Mouse (Mus musculus): ENCODE results near the gene Gtsf2.
"Not testable (repeated sequence)": the region's sequence is repeated elsewhere in the genome, so short reads cannot be mapped to it uniquely, and the experiment has no call there.

Gene Gtsf2

GRCm38 (mm10) chr15:103448369-103448768 lies at the start of gene Gtsf2:
Gtsf2 (minus strand) TSS chr15:103448469.
- DNase-seq (ENCODE audit: low spot score): no peak

DNA sequence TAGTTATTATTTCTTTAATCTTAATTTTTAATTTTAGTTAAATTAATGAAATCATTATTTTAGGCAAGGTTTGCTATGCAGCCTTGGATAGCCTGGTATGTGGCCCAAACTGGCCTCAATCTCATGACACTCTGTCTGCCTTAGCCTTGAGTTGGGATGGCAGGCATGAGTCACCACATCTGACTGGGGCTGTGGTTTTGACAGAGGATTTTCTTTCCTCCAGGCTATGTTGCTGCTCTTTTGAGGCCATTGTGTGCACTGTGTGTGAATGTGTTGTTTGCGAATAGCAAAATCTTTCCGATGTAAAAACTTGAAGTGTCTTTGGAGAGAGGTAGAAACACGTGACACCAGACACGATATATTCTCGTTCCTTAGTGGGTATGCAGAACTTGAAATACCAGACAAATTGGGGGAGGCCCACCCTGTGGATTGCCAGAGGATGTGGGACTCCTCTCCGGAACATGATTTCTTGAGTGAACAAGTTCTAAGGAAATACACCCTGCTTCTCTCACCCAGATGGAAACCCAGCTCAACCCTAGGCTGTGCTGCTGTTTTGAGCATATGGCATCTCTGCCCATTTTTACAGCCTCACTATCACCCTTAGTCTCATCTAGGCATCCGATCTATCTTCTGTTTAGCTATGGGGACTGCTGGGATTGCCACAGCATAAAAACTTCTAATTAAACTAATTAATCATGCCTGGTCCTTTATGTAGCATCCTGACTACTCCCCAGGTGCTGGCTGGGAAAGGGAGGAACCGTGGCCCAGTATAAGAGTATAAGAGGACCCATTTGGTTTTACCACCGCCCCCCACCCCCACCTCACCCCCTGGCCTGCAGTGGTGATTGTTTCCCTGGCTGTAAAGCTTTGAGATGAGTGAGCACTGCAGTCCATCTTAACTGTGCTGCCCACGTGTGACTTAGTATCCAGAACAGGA lies 48.2 kb upstream of the Gtsf2 start:
- DNase-seq (ENCODE audit: low spot score): no peak

DNA sequence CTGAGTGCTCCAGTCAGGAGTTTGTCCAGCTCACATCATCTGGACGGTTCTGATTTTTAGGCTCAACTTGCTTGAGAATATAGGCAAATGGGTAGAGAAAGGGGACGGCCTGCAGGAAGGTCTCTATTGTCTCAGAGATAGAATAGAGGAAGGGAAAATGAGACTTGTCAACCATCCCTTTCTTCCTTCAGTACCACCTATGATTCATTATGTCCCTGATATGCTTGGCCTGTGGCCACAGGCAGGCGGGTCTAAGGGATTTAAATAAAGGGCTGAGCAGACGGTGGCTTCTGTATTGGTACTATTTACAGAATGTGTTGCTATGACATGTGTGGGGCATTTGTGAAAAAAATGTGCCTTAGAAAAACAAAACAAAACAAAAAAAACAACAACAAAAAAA lies 40.1 kb upstream of the Gtsf2 start:
- no peak for DNase-seq (ENCODE audit: low spot score)

- DNase-seq (ENCODE audit: low spot score): no peak
Observed at GRCm38 (mm10) chr15:103486658-103487057, 38.4 kb upstream of the Gtsf2 start.

DNA sequence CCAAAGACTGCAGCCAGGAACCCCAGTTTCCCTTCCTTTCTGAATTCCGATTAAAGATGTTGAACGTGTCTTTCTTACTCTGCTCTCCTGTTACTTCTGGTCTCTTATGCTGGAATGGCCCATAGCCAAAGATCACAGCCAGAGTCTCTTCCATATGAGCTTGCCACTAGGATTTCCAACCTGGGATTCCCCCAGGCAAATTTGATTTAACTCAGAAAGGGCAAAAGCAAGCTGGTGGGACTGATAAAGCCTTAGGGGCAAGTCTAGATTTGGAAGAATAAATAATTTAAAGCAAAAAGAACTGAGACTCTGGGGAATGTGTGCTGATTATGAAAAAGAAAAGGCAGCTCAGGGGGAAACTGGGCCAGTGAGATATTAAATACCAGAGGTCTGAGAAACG lies 36.8 kb upstream of the Gtsf2 start:
- no peak for DNase-seq (ENCODE audit: low spot score)

DNA sequence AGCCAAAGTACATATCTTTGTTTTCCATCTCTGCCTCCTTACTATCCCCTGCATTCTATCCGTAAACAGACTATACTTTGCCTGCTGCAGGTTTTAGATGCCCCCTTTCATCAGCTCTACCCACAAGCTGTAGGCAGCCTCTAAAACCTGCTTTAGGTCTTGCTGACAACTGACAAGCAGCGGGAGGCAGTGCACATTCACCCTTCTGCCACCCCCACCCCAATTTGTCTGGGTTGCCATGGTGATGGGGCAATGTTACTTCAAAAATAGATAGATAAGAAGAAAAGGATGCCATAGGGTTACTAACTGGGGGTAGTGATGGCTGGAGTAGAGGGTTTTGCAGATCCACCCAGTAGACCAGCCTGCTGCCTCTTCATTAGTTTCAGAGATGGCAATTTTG lies 36.2 kb upstream of the Gtsf2 start:
- DNase-seq (ENCODE audit: low spot score): no peak

DNA sequence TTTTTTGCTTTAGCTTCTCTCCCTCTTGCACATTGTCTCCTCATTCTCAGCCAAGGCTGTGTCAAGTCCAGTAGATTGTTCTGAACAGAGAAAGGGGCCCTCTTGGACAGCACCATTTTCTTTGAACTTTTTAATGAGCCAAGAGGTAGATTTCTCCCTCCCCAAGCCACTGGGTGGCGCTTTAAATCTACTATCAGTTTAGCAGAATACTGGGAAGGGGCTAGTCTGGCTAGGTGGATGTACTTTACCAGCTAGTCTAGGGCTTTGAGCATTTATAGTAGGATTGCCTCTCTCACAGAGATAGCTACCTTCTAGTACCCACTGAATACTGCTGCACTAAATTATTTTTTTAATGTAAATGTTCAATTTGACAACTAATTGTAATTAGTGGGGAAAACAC lies 34.2 kb upstream of the Gtsf2 start:
- DNase-seq (ENCODE audit: low spot score): no peak

- no peak for DNase-seq (ENCODE audit: low spot score)
Observed at GRCm38 (mm10) chr15:103480129-103480528, 31.9 kb upstream of the Gtsf2 start.

GRCm38 (mm10) chr15:103479080-103479606 lies 30.9 kb upstream of the Gtsf2 start:
- DNase-seq (ENCODE audit: low spot score): no peak

DNA sequence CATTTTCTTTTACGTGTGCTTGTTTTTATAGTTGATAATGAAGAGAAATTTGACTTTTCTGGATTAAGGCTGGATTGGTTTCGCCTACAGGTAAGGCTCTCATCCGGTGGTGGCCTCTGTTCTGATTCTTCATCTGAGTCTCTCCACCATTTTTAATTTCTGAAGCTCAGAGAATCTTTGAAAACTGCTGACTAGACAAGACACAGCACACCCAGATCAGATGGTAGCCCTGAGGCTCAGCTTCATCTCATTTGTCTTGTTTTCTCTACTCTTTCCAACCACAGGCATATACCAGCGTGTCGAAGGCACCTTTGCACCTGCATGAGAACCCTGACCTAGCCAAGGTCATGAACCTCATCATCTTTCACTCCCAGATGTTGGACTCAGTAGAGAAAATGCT lies 25.5 kb upstream of the Gtsf2 start:
- DNase-seq (ENCODE audit: low spot score): no peak

DNA sequence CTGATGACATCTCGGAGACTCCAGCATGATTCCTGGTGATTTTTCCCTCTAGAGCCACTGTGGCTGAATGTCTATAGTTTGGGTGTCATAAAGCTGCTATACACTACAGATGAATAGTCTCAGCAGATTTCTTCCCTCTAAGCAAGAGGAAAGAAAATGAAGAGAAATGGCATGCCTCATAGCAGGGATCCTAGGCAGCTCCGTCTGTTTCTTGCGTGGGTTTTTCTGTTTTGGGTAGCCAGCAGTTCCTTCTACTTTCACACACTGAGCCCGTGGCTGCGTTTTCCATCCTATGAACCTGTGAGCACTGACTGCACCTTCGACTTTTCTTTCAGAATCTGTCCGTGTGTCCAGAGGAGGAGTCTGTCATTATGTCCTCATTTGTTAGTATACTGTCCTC lies 24.9 kb upstream of the Gtsf2 start:
- DNase-seq (ENCODE audit: low spot score): no peak

DNA sequence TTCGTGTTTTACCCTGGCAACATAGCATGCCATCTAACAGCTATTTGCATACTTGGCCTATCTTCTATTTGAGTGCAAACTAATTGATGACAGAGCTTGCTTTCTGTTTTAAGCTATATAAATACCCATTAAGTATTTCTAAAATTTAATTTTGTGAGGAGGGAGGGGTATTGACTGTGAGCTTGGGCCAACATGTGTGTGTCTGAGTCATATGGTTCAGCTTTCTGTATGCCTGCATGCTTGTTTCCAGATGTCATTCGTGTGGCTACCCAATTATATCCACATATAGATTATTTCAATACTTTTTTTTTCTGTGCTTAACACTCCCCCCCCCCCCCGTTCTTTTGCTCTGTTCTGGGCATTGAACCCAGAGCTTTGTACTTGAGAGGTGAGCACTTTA lies 24.0 kb upstream of the Gtsf2 start:
- DNase-seq (ENCODE audit: low spot score): no peak

DNA sequence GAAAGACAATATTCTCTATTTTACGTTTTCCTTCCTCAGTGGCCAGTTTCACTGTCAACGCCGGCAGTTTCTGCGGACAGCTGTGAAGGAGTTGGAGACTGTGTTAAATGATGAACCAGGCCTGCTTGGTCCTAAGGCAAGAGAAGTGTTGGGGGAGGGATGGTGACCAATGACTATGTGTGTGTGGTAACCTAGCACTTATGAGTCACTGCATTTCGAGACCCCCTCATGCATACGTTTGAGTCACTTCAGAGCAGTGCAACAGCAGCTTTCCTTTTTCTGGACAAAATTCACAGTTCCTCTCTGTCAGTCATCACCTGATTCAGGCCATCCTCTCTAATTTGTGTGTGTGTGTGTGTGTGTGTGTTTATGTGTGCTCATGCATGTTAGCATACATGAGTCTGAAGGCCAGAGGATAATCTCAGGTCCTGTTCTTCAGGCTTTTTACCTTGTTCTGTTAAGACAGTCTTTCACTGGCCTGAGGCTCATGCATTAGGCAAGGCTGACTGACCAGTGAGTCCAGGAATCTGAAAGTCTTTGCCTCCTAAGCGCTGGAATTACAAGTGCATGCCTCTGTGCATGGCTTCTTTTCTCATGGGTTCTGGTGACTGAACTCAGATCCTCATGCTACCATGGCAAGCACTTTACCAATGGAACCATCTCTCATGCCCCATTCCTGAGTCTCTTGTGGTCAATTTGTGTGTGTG lies 23.4 kb upstream of the Gtsf2 start:
- no peak for DNase-seq (ENCODE audit: low spot score)

DNA sequence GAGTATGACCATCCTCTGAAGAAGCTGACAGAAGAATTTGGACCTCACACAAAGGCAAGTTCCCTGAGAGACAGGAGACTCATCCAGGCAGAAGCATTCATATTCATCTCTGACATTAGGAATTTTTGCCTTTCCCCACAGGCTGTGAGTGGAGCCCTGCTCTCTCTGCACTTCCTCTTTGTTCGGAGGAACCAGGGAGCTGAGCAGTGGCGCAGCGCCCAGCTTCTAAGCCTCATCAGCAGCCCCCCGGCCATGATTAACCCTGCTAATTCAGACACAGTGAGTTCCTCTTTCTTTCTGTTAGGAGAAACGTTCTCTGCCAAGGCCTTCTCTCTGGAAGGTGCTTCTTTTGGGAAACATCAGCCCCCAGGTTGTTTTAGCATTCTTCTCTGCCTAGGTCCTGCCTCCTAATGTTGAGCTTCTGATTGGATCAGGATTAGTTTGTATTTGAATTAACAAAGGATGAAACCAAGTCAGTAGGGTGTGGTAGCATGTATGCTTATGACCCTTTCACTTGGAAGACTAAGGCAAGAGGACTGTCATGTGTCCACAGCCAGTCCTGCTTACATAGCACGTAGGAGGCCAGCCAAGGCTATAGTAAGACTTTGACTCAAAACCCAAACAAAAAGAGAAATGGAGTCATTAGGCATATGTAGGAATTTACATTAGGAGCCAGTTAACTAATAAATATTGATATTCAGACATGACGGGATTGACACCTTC lies 14.4 kb upstream of the Gtsf2 start:
- DNase-seq (ENCODE audit: low spot score): no peak

DNA sequence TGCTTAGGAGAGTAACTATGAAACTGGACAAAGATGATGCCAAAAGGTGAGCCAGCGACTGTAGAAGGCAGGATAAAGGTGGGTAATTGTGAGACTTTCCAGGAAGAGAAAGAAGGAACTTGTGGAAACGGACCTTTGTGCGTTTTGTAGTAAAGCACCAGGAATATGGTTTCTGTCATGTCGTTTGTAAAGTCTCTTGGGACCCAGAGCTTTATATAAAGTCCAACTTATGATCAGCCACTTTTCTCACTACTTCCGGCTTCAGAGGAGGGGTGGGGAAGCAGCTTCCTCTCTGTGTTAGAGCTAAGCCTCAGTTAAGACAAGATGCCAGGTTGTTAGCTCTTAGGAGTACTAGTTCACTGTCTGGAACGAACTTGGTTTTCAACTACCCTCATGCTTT lies 6.2 kb upstream of the Gtsf2 start:
- DNase-seq (ENCODE audit: low spot score): no peak

DNA sequence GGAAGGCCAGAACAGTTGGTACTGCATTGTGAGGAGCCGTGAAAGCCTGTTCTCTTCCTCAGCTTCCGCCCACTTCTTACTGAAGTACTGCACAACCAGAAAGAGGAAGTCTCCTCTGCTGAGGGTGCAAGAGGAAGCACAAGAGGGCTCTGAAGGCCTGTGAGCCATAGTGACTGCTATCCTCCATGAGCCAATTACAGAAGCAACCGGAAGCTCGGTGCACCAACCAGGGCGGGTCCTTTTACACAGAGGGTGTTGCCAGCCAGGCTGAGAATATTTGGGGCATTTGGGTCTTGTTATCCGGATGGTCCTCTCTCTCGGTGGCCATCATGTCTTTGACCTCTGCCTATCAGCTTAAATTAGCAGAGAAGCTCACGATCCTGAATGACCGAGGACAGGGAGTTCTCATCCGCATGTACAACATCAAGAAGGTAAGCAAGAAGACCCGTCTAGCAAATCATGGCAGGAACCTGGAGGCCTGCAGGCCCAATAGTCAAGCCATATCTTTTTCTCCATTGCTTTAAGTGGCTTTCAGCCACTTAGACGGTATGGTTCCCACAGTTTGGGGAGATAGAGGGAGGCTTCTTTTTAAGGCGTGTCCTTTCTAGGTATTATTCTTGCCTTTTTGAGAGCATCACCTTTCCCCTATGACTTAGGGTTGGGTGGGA lies 5.4 kb upstream of the Gtsf2 start, which contains the start of gene Nckap1l:
TSS of gene Nckap1l (plus strand) at position 244 of the 668 bp plus-strand sequence.
- no peak for DNase-seq (ENCODE audit: low spot score)

- not testable (repeated sequence) for DNase-seq (ENCODE audit: low spot score)
Observed at GRCm38 (mm10) chr15:103445966-103446365, 2.3 kb downstream of the Gtsf2 start.

GRCm38 (mm10) chr15:103430241-103430640 lies 18.0 kb downstream of the Gtsf2 start, which contains the start of gene Gtsf1:
Gtsf1 (minus strand) TSS chr15:103430470.
- no peak for DNase-seq (ENCODE audit: low spot score)

DNA sequence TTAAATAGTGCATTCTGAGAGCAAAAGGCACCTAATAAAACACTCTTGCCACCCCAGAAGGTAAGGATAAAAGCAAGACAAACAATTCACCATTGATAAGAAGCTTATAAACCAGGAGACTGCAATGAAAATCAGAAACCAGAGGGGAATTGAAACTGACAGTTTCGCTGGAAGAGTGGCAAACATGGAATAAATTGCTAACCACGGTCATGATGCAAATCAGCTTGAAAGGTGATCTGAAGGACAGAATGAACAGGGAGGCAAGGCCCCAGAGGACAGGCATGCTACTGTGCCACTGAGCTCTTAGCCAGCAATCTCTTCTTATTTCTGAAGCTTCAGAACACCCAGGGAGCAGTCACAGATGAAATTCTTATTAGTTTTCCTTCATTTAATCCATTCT lies 21.3 kb downstream of the Gtsf2 start:
- DNase-seq (ENCODE audit: low spot score): no peak

GRCm38 (mm10) chr15:103405586-103405985 lies 42.7 kb downstream of the Gtsf2 start:
- DNase-seq (ENCODE audit: low spot score): not testable (repeated sequence)

- no peak for DNase-seq (ENCODE audit: low spot score)
Observed at GRCm38 (mm10) chr15:103401361-103401760, 46.9 kb downstream of the Gtsf2 start.

DNA sequence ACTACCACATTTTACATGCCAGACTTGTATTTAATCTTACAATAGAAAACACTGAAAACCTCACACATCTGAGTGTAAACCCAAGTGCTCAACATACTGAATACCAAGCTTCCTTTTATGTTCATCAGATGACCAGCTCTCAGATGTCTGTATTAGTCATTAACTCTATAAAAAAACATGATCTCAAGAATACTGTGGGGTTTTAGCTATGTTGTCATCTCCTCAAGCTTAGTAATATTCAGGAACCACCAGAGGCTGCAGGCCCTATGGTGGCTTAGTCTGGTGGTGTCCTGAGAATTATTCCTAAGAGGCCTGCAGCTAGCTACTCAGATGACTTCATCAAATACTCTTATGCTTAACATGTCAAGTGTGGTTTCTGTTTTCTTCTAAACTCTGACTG lies 54.7 kb downstream of the Gtsf2 start:
- no peak for DNase-seq (ENCODE audit: low spot score)
